Mouse (Mus musculus): ENCODE results near the gene Mpig6b. TPM values are rescaled to one million over a fixed set of nuclear protein-coding genes. Genes with fewer than 3 reads are reported as not detected.
A peak's percentile ranks its signal among the peaks of the same experiment; 100 is the strongest.
"Not testable (repeated sequence)": the region's sequence is repeated elsewhere in the genome, so short reads cannot be mapped to it uniquely, and the experiment has no call there.

Mpig6b gene
- polyA plus RNA-seq, 1 experiment from 2014 or later, result 1.1 TPM

- WGBS, result 1% methylated on average over 33 of the region's 33 CpGs
- Histone ChIP-seq H3K9ac (ENCODE audit: low read length) (peak within 1 kb of the TSS; percentile 97), H3K27ac (ENCODE audit: low read length) (peak within 1 kb of the TSS; percentile 99), H3K4me2 (ENCODE audit: low read depth, low read length) (peak within 1 kb of the TSS; percentile 99), H3K27me3 (ENCODE audit: control insufficient read depth, insufficient read depth, low read depth, low read length) (no peaks in the 10 kb centered on the region), H3K9me3 (ENCODE audit: control insufficient read depth, low read length) (no peaks in the 10 kb centered on the region), H3K4me1 (replicated peaks; ENCODE audit: control insufficient read depth, insufficient read depth, low read length) (peaks cover 38% of the 10 kb centered on the region), H3K36me3 (ENCODE audit: control insufficient read depth, insufficient read depth, low read length) (no peaks in the 10 kb centered on the region), H3K4me3 (ENCODE audit: low read length) (peak within 1 kb of the TSS; percentile 72)
- peak; percentile 93 for ATAC-seq (ENCODE audit: low read depth)
Observed at GRCm38 (mm10) chr17:35046681-35047455, 19.1 kb downstream of the Mpig6b start, which contains the start of gene Msh5. Gene Msh5, minus strand, starts transcription at chr17:35046745.

- Histone ChIP-seq H3K4me1 (replicated peaks; ENCODE audit: control insufficient read depth, insufficient read depth, low read length) (peaks cover 37% of the 10 kb centered on the region), H3K27me3 (ENCODE audit: control insufficient read depth, insufficient read depth, low read depth, low read length) (no peaks in the 10 kb centered on the region), H3K9ac (ENCODE audit: low read length) (peak overlapping the region; percentile 97), H3K27ac (ENCODE audit: low read length) (peak overlapping the region; percentile 99), H3K9me3 (ENCODE audit: control insufficient read depth, low read length) (no peaks in the 10 kb centered on the region), H3K36me3 (ENCODE audit: control insufficient read depth, insufficient read depth, low read length) (no peaks in the 10 kb centered on the region), H3K4me2 (ENCODE audit: low read depth, low read length) (peak overlapping the region; percentile 99), H3K4me3 (ENCODE audit: low read length) (peak overlapping the region; percentile 72)
- 2% methylated on average over 46 of the region's 48 CpGs for WGBS
- no peak; the same call in 1 of the 2 replicates for ATAC-seq (ENCODE audit: low read depth)
Observed at GRCm38 (mm10) chr17:35045807-35046680, 19.9 kb downstream of the Mpig6b start.

- Histone ChIP-seq H3K4me1 (replicated peaks; ENCODE audit: control insufficient read depth, insufficient read depth, low read length) (peaks cover 37% of the 10 kb centered on the region), H3K27ac (ENCODE audit: low read length) (peak overlapping the region; percentile 99), H3K36me3 (ENCODE audit: control insufficient read depth, insufficient read depth, low read length) (no peaks in the 10 kb centered on the region), H3K27me3 (ENCODE audit: control insufficient read depth, insufficient read depth, low read depth, low read length) (no peaks in the 10 kb centered on the region), H3K9me3 (ENCODE audit: control insufficient read depth, low read length) (no peaks in the 10 kb centered on the region), H3K9ac (ENCODE audit: low read length) (peak overlapping the region; percentile 97), H3K4me3 (ENCODE audit: low read length) (peak overlapping the region; percentile 72), H3K4me2 (ENCODE audit: low read depth, low read length) (peak overlapping the region; percentile 99)
- no peak for ATAC-seq (ENCODE audit: low read depth)
- WGBS, result 74% methylated on average over 7 of the region's 7 CpGs
Observed at GRCm38 (mm10) chr17:35044904-35045806, 20.8 kb downstream of the Mpig6b start.

- Histone ChIP-seq H3K9ac (ENCODE audit: low read length) (no peak overlapping the region), H3K27me3 (ENCODE audit: control insufficient read depth, insufficient read depth, low read depth, low read length) (no peaks in the 10 kb centered on the region), H3K4me3 (ENCODE audit: low read length) (no peak overlapping the region), H3K4me1 (replicated peaks; ENCODE audit: control insufficient read depth, insufficient read depth, low read length) (peaks cover 26% of the 10 kb centered on the region), H3K27ac (ENCODE audit: low read length) (peak overlapping the region; percentile 11), H3K9me3 (ENCODE audit: control insufficient read depth, low read length) (no peaks in the 10 kb centered on the region), H3K4me2 (ENCODE audit: low read depth, low read length) (no peak overlapping the region), H3K36me3 (ENCODE audit: control insufficient read depth, insufficient read depth, low read length) (no peaks in the 10 kb centered on the region)
- WGBS, result 67% methylated on average over 4 of the region's 4 CpGs
- ATAC-seq (ENCODE audit: low read depth), result no peak
Observed at GRCm38 (mm10) chr17:35043794-35044193, 22.2 kb downstream of the Mpig6b start.

GRCm38 (mm10) chr17:35039121-35039873, 26.7 kb downstream of the Mpig6b start:
- Histone ChIP-seq H3K9ac (ENCODE audit: low read length) (no peak overlapping the region), H3K27me3 (ENCODE audit: control insufficient read depth, insufficient read depth, low read depth, low read length) (no peaks in the 10 kb centered on the region), H3K4me2 (ENCODE audit: low read depth, low read length) (no peak overlapping the region), H3K4me1 (replicated peaks; ENCODE audit: control insufficient read depth, insufficient read depth, low read length) (peaks cover 4% of the 10 kb centered on the region; the same call in 1 of the 2 replicates), H3K36me3 (ENCODE audit: control insufficient read depth, insufficient read depth, low read length) (no peaks in the 10 kb centered on the region), H3K9me3 (ENCODE audit: control insufficient read depth, low read length) (no peaks in the 10 kb centered on the region), H3K27ac (ENCODE audit: low read length) (no peak overlapping the region), H3K4me3 (ENCODE audit: low read length) (no peak overlapping the region)
- ATAC-seq (ENCODE audit: low read depth), result no peak
- WGBS, result 80% methylated on average over 11 of the region's 11 CpGs

- 70% methylated on average over 6 of the region's 6 CpGs for WGBS
Observed at GRCm38 (mm10) chr17:35034896-35035295, 31.1 kb downstream of the Mpig6b start.

GRCm38 (mm10) chr17:35033703-35034102, 32.3 kb downstream of the Mpig6b start:
- not testable (repeated sequence) for H3K4me2 ChIP-seq (ENCODE audit: low read depth, low read length); H3K4me1 ChIP-seq (replicated peaks; ENCODE audit: control insufficient read depth, insufficient read depth, low read length); H3K4me3 ChIP-seq (ENCODE audit: low read length); H3K27me3 ChIP-seq (ENCODE audit: control insufficient read depth, insufficient read depth, low read depth, low read length); H3K9me3 ChIP-seq (ENCODE audit: control insufficient read depth, low read length); ATAC-seq (ENCODE audit: low read depth); H3K9ac ChIP-seq (ENCODE audit: low read length); H3K27ac ChIP-seq (ENCODE audit: low read length); H3K36me3 ChIP-seq (ENCODE audit: control insufficient read depth, insufficient read depth, low read length)
- WGBS, result 53% methylated on average over 1 of the region's 1 CpGs

More at GRCm38 (mm10) chr17:35034896-35035295, 31.1 kb downstream of the Mpig6b start:
- no peak overlapping the region for H3K4me3 ChIP-seq (ENCODE audit: low read length)
- no peaks in the 10 kb centered on the region for H3K4me1 ChIP-seq (replicated peaks; ENCODE audit: control insufficient read depth, insufficient read depth, low read length)
- no peaks in the 10 kb centered on the region for H3K27me3 ChIP-seq (ENCODE audit: control insufficient read depth, insufficient read depth, low read depth, low read length)
- H3K27ac ChIP-seq (ENCODE audit: low read length), result no peak overlapping the region
- no peaks in the 10 kb centered on the region for H3K36me3 ChIP-seq (ENCODE audit: control insufficient read depth, insufficient read depth, low read length)
- H3K4me2 ChIP-seq (ENCODE audit: low read depth, low read length), result no peak overlapping the region
- H3K9me3 ChIP-seq (ENCODE audit: control insufficient read depth, low read length), result no peaks in the 10 kb centered on the region
- ATAC-seq (ENCODE audit: low read depth), result no peak
- H3K9ac ChIP-seq (ENCODE audit: low read length), result no peak overlapping the region

- Histone ChIP-seq H3K9me3 (ENCODE audit: control insufficient read depth, low read length) (no peaks in the 10 kb centered on the region), H3K36me3 (ENCODE audit: control insufficient read depth, insufficient read depth, low read length) (no peaks in the 10 kb centered on the region), H3K4me1 (replicated peaks; ENCODE audit: control insufficient read depth, insufficient read depth, low read length) (peaks cover under 1% of the 10 kb centered on the region), H3K4me3 (ENCODE audit: low read length) (no peak overlapping the region), H3K27me3 (ENCODE audit: control insufficient read depth, insufficient read depth, low read depth, low read length) (no peaks in the 10 kb centered on the region), H3K9ac (ENCODE audit: low read length) (no peak overlapping the region), H3K4me2 (ENCODE audit: low read depth, low read length) (no peak overlapping the region), H3K27ac (ENCODE audit: low read length) (no peak overlapping the region)
- 60% methylated on average over 8 of the region's 8 CpGs for WGBS
- ATAC-seq (ENCODE audit: low read depth), result no peak
Observed at GRCm38 (mm10) chr17:35032323-35032870, 33.6 kb downstream of the Mpig6b start.

Measured in lung, embryonic 16.5 days (tissue).